Mouse (Mus musculus): ENCODE data around the gene Slc5a12.

DNA sequence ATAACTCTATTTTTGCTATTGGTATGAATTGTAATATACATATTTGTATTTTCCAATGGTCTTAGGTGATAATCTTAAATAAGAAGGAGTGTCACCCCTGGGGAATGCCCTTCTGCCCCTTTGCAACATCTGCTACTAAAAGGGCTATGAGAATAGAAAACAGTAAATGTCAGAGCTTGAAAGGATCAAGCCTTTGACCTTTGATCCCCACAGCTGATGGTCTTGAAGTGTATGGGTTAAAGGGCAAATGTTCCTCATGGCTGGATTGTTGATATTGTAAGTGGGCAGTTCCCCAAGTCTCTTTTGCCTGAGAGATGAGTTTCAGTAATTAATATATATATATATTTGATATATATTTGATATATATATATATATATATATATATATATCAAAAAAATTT lies 47.7 kb downstream of the Slc5a12 start:
- TF ChIP-seq CTCF (IDR thresholded peaks at IDR 0.05), result no peak
- no peak for TF ChIP-seq EP300 (IDR thresholded peaks at IDR 0.05)

All from lung, postnatal 0 days (tissue).